Mouse (Mus musculus) urinary bladder, postnatal 36 days (tissue): ENCODE measurements at regions not wholly inside any gene's neighbourhood (a gene's known extent, or its start where the extent isn't known, plus 50 kb on each side); places are given as distances from the start of the nearest gene placed in this dataset.

ENCODE experiments used
- DNase-seq, 2 experiments: peaks; one replicate each; pipeline ENCODE4 v3.0.0; 2022; ENCODE audit warnings: low spot score in 2 of 2, mixed read lengths in 1 of 2

- no peak for DNase-seq
Measured at GRCm38 (mm10) chr14:105572036-105572891, 313.9 kb downstream of the Ndfip2 start.

- DNase-seq: no peak
Measured at GRCm38 (mm10) chr14:105570156-105570555, 311.8 kb downstream of the Ndfip2 start.

- DNase-seq: no peak
Measured at GRCm38 (mm10) chr14:105565827-105566226, 307.5 kb downstream of the Ndfip2 start.

- DNase-seq: no peak
Measured at GRCm38 (mm10) chr14:105562843-105563242, 304.5 kb downstream of the Ndfip2 start.

- DNase-seq: no peak
Measured at GRCm38 (mm10) chr14:105556813-105557212, 298.4 kb downstream of the Ndfip2 start.

- DNase-seq: no peak
Measured at GRCm38 (mm10) chr14:105544066-105544465, 285.7 kb downstream of the Ndfip2 start.

GRCm38 (mm10) chr14:105542486-105543145 is 284.2 kb downstream of the Ndfip2 start:
- DNase-seq: no peak

GRCm38 (mm10) chr14:105542090-105542485 is 283.7 kb downstream of the Ndfip2 start:
- DNase-seq: no peak

GRCm38 (mm10) chr14:105532168-105532745 is 273.9 kb downstream of the Ndfip2 start:
- DNase-seq: no peak

- no peak for DNase-seq
Measured at GRCm38 (mm10) chr14:105528107-105528506, 269.7 kb downstream of the Ndfip2 start.

GRCm38 (mm10) chr14:105523849-105524248 is 265.5 kb downstream of the Ndfip2 start:
- no peak for DNase-seq

GRCm38 (mm10) chr14:105522279-105522678 is 263.9 kb downstream of the Ndfip2 start:
- no peak for DNase-seq

GRCm38 (mm10) chr14:105518706-105519105 is 260.3 kb downstream of the Ndfip2 start:
- no peak for DNase-seq

- no peak for DNase-seq
Measured at GRCm38 (mm10) chr14:105514413-105514812, 256.0 kb downstream of the Ndfip2 start.

GRCm38 (mm10) chr14:105512914-105513677 is 254.7 kb downstream of the Ndfip2 start:
- no peak for DNase-seq

GRCm38 (mm10) chr14:105511826-105512225 is 253.5 kb downstream of the Ndfip2 start:
- no peak for DNase-seq

GRCm38 (mm10) chr14:105511135-105511534 is 252.8 kb downstream of the Ndfip2 start:
- DNase-seq: no peak

GRCm38 (mm10) chr14:105505261-105505660 is 246.9 kb downstream of the Ndfip2 start:
- DNase-seq: no peak

GRCm38 (mm10) chr14:105504376-105504775 is 246.0 kb downstream of the Ndfip2 start:
- DNase-seq: no peak

GRCm38 (mm10) chr14:105503806-105504205 is 245.4 kb downstream of the Ndfip2 start:
- DNase-seq: no peak

GRCm38 (mm10) chr14:105502633-105502975 is 244.2 kb downstream of the Ndfip2 start:
- DNase-seq: no peak
